Mouse (Mus musculus) stomach, embryonic 16.5 days (tissue): ENCODE results near the gene Hnrnpu. TPM values are rescaled to one million over a fixed set of nuclear protein-coding genes. Genes with fewer than 3 reads are reported as not detected.
A peak's percentile ranks its signal among the peaks of the same experiment; 100 is the strongest.
"Not testable (repeated sequence)": the region's sequence is repeated elsewhere in the genome, so short reads cannot be mapped to it uniquely, and the experiment has no call there.

ENCODE experiments used
- ATAC-seq: fragments of 200-750 bp; cut with Nextera tagmentation; 2 replicates; pipeline ENCODE4 v1.8.0; 2017; ENCODE audit warnings: moderate number of reproducible peaks, moderate TSS enrichment; ENCODE audit not compliant: insufficient read depth, low FRiP score
- H3K27ac ChIP-seq: fragments of 300-500 bp; sonication (generic); 2 replicates; pipeline ENCODE4 v1.5.1; 2014; ENCODE audit warnings: low read length
- H3K27me3 ChIP-seq: fragments of 300-500 bp; sonication (generic); 2 replicates; pipeline ENCODE4 v1.6.1; 2014; ENCODE audit warnings: low read length, control low read depth, mixed read lengths; ENCODE audit not compliant: control insufficient read depth, insufficient read depth
- H3K36me3 ChIP-seq: fragments of 300-500 bp; sonication (generic); 2 replicates; pipeline ENCODE4 v1.6.1; 2014; ENCODE audit warnings: low read length; ENCODE audit not compliant: control insufficient read depth, insufficient read depth
- H3K4me1 ChIP-seq: fragments of 300-500 bp; sonication (generic); 2 replicates; pipeline ENCODE4 v1.6.1; 2014; ENCODE audit warnings: low read length, control low read depth, mixed read lengths; ENCODE audit not compliant: control insufficient read depth, insufficient read depth
- H3K4me2 ChIP-seq: fragments of 300-500 bp; sonication (generic); 2 replicates; pipeline ENCODE4 v1.6.1; 2014; ENCODE audit warnings: low read depth, low read length, mixed read lengths
- H3K4me3 ChIP-seq: fragments of 300-500 bp; sonication (generic); replicated peaks from 2 replicates; pipeline ENCODE4 v1.5.1; 2014; ENCODE audit warnings: mild to moderate bottlenecking, low read length
- H3K9ac ChIP-seq: fragments of 300-500 bp; sonication (generic); 2 replicates; pipeline ENCODE4 v1.6.1; 2014; ENCODE audit warnings: low read length
- H3K9me3 ChIP-seq: fragments of 300-500 bp; sonication (generic); replicated peaks from 2 replicates; pipeline ENCODE4 v1.6.1; 2016; ENCODE audit warnings: low read length, control low read depth; ENCODE audit not compliant: control insufficient read depth
- WGBS: fragments of 180-500 bp; shearing (Covaris S2); extraction: QIAGEN DNeasy Blood & Tissue Kit; methylation state at CpG from one replicate; pipeline ENCODE4 v1.1.7; 2014; 5-methylcytosine and 5-hydroxymethylcytosine counted together
- polyA plus RNA-seq: library from polyadenylated mRNA; unstranded; fragments of >200 nt; fragmentation: Nextera tagmentation; extraction: Ambion mirVana; gene quantifications from 2 replicates; pipeline ENCODE4 v1.2.1, GENCODE M21; 2015

The Hnrnpu gene
- polyA plus RNA-seq, 1 experiment from 2014 or later = 162 TPM

- ATAC-seq = no peak
- Histone ChIP-seq H3K27ac (no peak overlapping the region), H3K27me3 (no peaks in the 10 kb centered on the region), H3K9ac (no peak overlapping the region), H3K9me3 (no peaks in the 10 kb centered on the region), H3K36me3 (no peaks in the 10 kb centered on the region), H3K4me2 (no peak overlapping the region), H3K4me3 (no peak overlapping the region), H3K4me1 (no peaks in the 10 kb centered on the region)
- 58% methylated on average over 2 of the region's 2 CpGs for WGBS
Measured at GRCm38 (mm10) chr1:178309487-178309886, 28.1 kb downstream of the Hnrnpu start.

GRCm38 (mm10) chr1:178303425-178303824 lies 34.2 kb downstream of the Hnrnpu start:
- no peak for ATAC-seq
- H3K4me1 ChIP-seq = no peaks in the 10 kb centered on the region
- 25% methylated on average over 3 of the region's 3 CpGs for WGBS
- H3K27ac ChIP-seq = no peak overlapping the region
- no peak overlapping the region for H3K4me3 ChIP-seq
- no peaks in the 10 kb centered on the region for H3K27me3 ChIP-seq
- H3K9me3 ChIP-seq = no peaks in the 10 kb centered on the region
- H3K36me3 ChIP-seq = no peaks in the 10 kb centered on the region
- no peak overlapping the region for H3K4me2 ChIP-seq
- H3K9ac ChIP-seq = no peak overlapping the region

- not testable (repeated sequence) for ATAC-seq
- WGBS = 91% methylated on average over 2 of the region's 2 CpGs
Measured at GRCm38 (mm10) chr1:178301261-178301660, 36.3 kb downstream of the Hnrnpu start.

GRCm38 (mm10) chr1:178294051-178294450 lies 43.5 kb downstream of the Hnrnpu start:
- WGBS = 97% methylated on average over 1 of the region's 1 CpGs
- H3K4me1 ChIP-seq = no peaks in the 10 kb centered on the region
- no peak overlapping the region for H3K4me2 ChIP-seq
- H3K9ac ChIP-seq = no peak overlapping the region
- ATAC-seq = no peak
- no peaks in the 10 kb centered on the region for H3K36me3 ChIP-seq
- no peaks in the 10 kb centered on the region for H3K27me3 ChIP-seq
- H3K4me3 ChIP-seq = no peak overlapping the region
- no peaks in the 10 kb centered on the region for H3K9me3 ChIP-seq
- no peak overlapping the region for H3K27ac ChIP-seq

More at GRCm38 (mm10) chr1:178301261-178301660, 36.3 kb downstream of the Hnrnpu start:
- H3K27me3 ChIP-seq, H3K36me3 ChIP-seq, H3K27ac ChIP-seq, H3K9ac ChIP-seq, H3K4me3 ChIP-seq, H3K4me2 ChIP-seq, H3K9me3 ChIP-seq, H3K4me1 ChIP-seq: not testable (repeated sequence)

- WGBS = 78% methylated on average over 3 of the region's 3 CpGs
- Histone ChIP-seq H3K4me1 (no peaks in the 10 kb centered on the region), H3K4me3 (no peak overlapping the region)
Measured at GRCm38 (mm10) chr1:178291716-178292115, 45.9 kb downstream of the Hnrnpu start.

GRCm38 (mm10) chr1:178287601-178288176 lies 49.9 kb downstream of the Hnrnpu start:
- H3K4me1 ChIP-seq = no peaks in the 10 kb centered on the region
- no peaks in the 10 kb centered on the region for H3K27me3 ChIP-seq
- H3K9ac ChIP-seq = no peak overlapping the region
- no peak overlapping the region for H3K4me3 ChIP-seq
- no peak for ATAC-seq
- no peak overlapping the region for H3K27ac ChIP-seq
- WGBS = 56% methylated on average over 8 of the region's 8 CpGs
- no peaks in the 10 kb centered on the region for H3K36me3 ChIP-seq
- H3K4me2 ChIP-seq = no peak overlapping the region
- no peaks in the 10 kb centered on the region for H3K9me3 ChIP-seq

More at GRCm38 (mm10) chr1:178291716-178292115, 45.9 kb downstream of the Hnrnpu start:
- Histone ChIP-seq H3K27me3 (no peaks in the 10 kb centered on the region), H3K4me2 (no peak overlapping the region), H3K9me3 (no peaks in the 10 kb centered on the region), H3K36me3 (no peaks in the 10 kb centered on the region), H3K9ac (no peak overlapping the region), H3K27ac (no peak overlapping the region)
- no peak for ATAC-seq

GRCm38 (mm10) chr1:178283946-178284720 lies 53.5 kb downstream of the Hnrnpu start:
- Histone ChIP-seq H3K27ac (no peak overlapping the region), H3K9ac (no peak overlapping the region), H3K36me3 (no peaks in the 10 kb centered on the region), H3K4me2 (no peak overlapping the region), H3K9me3 (no peaks in the 10 kb centered on the region), H3K4me1 (no peaks in the 10 kb centered on the region), H3K27me3 (no peaks in the 10 kb centered on the region), H3K4me3 (no peak overlapping the region)
- 69% methylated on average over 2 of the region's 2 CpGs for WGBS
- ATAC-seq = no peak

- not testable (repeated sequence) for H3K4me2 ChIP-seq, H3K27ac ChIP-seq, H3K4me1 ChIP-seq, H3K27me3 ChIP-seq, ATAC-seq, H3K4me3 ChIP-seq, H3K9ac ChIP-seq, H3K9me3 ChIP-seq, H3K36me3 ChIP-seq
- 80% methylated on average over 3 of the region's 3 CpGs for WGBS
Measured at GRCm38 (mm10) chr1:178283314-178283713, 54.3 kb downstream of the Hnrnpu start.

- Histone ChIP-seq H3K9me3 (no peaks in the 10 kb centered on the region), H3K4me1 (0 out of 2 replicates have a peak, but pooled peaks cover 4% of the 10 kb centered on the region), H3K36me3 (no peaks in the 10 kb centered on the region), H3K27me3 (no peaks in the 10 kb centered on the region; the same call in 1 of the 2 replicates), H3K4me2 (peak overlapping the region; percentile 79), H3K9ac (peak overlapping the region; percentile 82), H3K4me3 (peak overlapping the region; percentile 58), H3K27ac (peak overlapping the region; percentile 22; the same call in 1 of the 2 replicates)
- peak; percentile 88 for ATAC-seq
- WGBS = under 1% methylated on average over 78 of the region's 87 CpGs
Measured at GRCm38 (mm10) chr1:178276054-178276911, 61.3 kb downstream of the Hnrnpu start.
